Mouse (Mus musculus) intestine, postnatal 0 days (tissue): ENCODE measurements around the gene Pim2. TPM values are rescaled to one million over a fixed set of nuclear protein-coding genes. Genes with fewer than 3 reads are reported as not detected.

Experiments used
- ATAC-seq: fragments of 200-750 bp; cut with Nextera tagmentation; 2 replicates; pipeline ENCODE4 v1.8.0; 2017; ENCODE audit warnings: mild to moderate bottlenecking, moderate TSS enrichment, moderate library complexity
- H3K27ac ChIP-seq: fragments of 300-500 bp; sonication (generic); 2 replicates; pipeline ENCODE4 v1.5.1; 2014; ENCODE audit warnings: mild to moderate bottlenecking, low read depth, low read length, moderate library complexity
- H3K27me3 ChIP-seq: fragments of 300-500 bp; sonication (generic); replicated peaks from 2 replicates; pipeline ENCODE4 v1.6.1; 2014; ENCODE audit warnings: low read length, mixed read lengths; ENCODE audit not compliant: control insufficient read depth, insufficient read depth
- H3K36me3 ChIP-seq: fragments of 300-500 bp; sonication (generic); 2 replicates; pipeline ENCODE4 v1.6.1; 2014; ENCODE audit warnings: mild to moderate bottlenecking, moderate library complexity; ENCODE audit not compliant: control insufficient read depth, insufficient read depth
- H3K4me1 ChIP-seq: fragments of 300-500 bp; sonication (generic); replicated peaks from 2 replicates; pipeline ENCODE4 v1.6.1; 2014; ENCODE audit warnings: antibody characterized with exemption, low read length, mixed read lengths; ENCODE audit not compliant: control insufficient read depth, insufficient read depth
- H3K4me2 ChIP-seq: fragments of 300-500 bp; sonication (generic); replicated peaks from 2 replicates; pipeline ENCODE4 v1.6.1; 2014; ENCODE audit warnings: low read depth, mild to moderate bottlenecking, moderate library complexity
- H3K4me3 ChIP-seq: fragments of 300-500 bp; sonication (generic); 2 replicates; pipeline ENCODE4 v1.5.1; 2014; ENCODE audit warnings: low read depth, low read length
- H3K9ac ChIP-seq: fragments of 300-500 bp; sonication (generic); 2 replicates; pipeline ENCODE4 v1.6.1; 2014; ENCODE audit warnings: mild to moderate bottlenecking, low read depth, low read length
- H3K9me3 ChIP-seq: fragments of 300-500 bp; sonication (generic); 2 replicates; pipeline ENCODE4 v1.6.1; 2016; ENCODE audit warnings: mixed run types; ENCODE audit not compliant: control insufficient read depth
- CTCF ChIP-seq: sonication (generic); IDR thresholded peaks from 2 replicates; pipeline ENCODE4 v1.5.1; 2016; ENCODE audit warnings: low read depth, mild to moderate bottlenecking, control low read depth, antibody characterized with exemption, moderate library complexity
- WGBS: fragments of 180-500 bp; shearing (Covaris S2); extraction: QIAGEN DNeasy Blood & Tissue Kit; methylation state at CpG from one replicate; pipeline ENCODE4 v1.1.7; 2014; 5-methylcytosine and 5-hydroxymethylcytosine counted together
- polyA plus RNA-seq: library from polyadenylated mRNA; unstranded; fragments of >200 nt; fragmentation: Nextera tagmentation; extraction: Ambion mirVana; gene quantifications from 2 replicates; pipeline ENCODE4 v1.2.1, GENCODE M21; 2015

Pim2 gene
- polyA plus RNA-seq, 1 experiment from 2014 or later: 9.2 TPM

DNA sequence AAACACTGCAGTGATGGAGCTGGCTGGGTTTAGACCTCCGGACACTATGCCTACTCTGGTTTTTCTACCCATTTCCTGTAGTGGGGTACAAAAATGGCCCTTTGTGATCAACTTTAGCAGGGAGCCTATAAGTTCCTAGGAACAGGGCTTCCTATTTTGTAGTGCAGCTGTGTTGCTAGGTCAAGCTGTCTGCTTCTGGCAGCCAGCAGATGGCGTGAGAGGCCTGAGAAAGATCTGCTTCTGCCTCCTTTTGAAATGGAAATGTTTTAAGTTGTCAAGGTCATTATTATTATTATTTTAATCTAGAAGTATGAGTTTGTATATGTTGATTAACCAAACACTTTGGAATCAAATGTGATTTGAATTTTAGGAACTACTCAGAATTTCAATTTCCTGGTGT is 23.5 kb upstream of the Pim2 start:
- 30% methylated on average over 2 of the region's 2 CpGs for WGBS
- H3K36me3 ChIP-seq: no peaks in the 10 kb centered on the region
- no peak overlapping the region for H3K4me3 ChIP-seq
- H3K4me2 ChIP-seq: no peak overlapping the region
- H3K9me3 ChIP-seq: no peaks in the 10 kb centered on the region
- no peak overlapping the region for H3K9ac ChIP-seq
- H3K4me1 ChIP-seq: no peaks in the 10 kb centered on the region
- ATAC-seq: no peak
- H3K27me3 ChIP-seq: no peaks in the 10 kb centered on the region
- no peak overlapping the region for H3K27ac ChIP-seq
- TF ChIP-seq CTCF: peak; percentile 68

DNA sequence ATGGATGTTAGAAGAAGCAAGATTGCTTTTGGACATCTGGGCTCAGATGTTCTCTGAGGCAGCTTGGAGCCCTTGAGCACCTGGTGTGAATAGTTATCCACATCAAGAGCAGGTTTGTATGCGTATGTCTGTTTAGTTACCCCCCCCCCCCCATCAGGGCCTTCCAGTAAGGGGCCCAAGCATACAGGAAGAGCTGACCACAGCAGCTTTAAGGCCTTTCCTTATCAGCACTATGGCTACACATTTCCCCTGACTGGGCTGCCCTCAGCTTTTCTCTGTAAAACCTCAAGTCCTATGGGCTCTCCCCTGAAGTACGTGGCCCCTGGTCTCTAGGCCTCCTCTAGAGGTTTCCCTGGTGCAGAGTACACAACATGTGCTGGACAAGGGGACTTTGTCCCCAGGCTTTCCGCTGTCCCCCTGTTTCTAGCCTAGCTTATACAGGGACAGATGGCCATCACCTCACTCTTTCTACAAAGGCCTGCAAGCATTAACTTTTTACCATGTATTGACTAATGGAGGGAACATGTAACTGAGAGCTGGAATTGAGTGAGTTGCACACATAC is 18.8 kb upstream of the Pim2 start:
- ATAC-seq: peak; percentile 33
- Histone ChIP-seq H3K9me3 (no peaks in the 10 kb centered on the region), H3K4me2 (no peak overlapping the region), H3K9ac (no peak overlapping the region), H3K27me3 (no peaks in the 10 kb centered on the region), H3K27ac (no peak overlapping the region), H3K4me1 (no peaks in the 10 kb centered on the region), H3K36me3 (no peaks in the 10 kb centered on the region), H3K4me3 (no peak overlapping the region)
- WGBS: 60% methylated on average over 3 of the region's 3 CpGs
- no peak for TF ChIP-seq CTCF

DNA sequence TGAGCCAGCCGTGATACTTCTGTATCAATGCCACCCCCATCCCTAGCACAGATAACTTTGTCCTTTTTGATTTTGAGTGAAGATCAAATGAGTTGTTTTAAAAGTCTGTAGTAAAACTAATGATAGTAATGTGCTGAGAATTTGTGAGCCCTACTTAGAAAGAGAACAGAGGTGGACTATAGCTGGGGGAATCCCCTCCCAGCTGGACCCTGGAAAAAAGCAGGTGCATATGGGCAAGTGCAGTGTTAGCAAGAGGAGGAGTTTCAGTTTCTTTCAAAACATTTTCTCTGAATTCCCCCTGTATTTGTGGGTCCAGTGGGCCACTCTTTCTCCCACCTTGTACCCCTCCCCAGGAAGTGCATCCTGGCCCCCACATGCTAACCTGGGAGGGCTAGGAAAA is 14.9 kb upstream of the Pim2 start:
- Histone ChIP-seq H3K4me2 (no peak overlapping the region), H3K36me3 (peaks cover 6% of the 10 kb centered on the region; the same call in 1 of the 2 replicates), H3K9ac (no peak overlapping the region), H3K27ac (no peak overlapping the region), H3K9me3 (no peaks in the 10 kb centered on the region), H3K4me1 (no peaks in the 10 kb centered on the region), H3K27me3 (no peaks in the 10 kb centered on the region), H3K4me3 (no peak overlapping the region)
- TF ChIP-seq CTCF: no peak
- ATAC-seq: no peak
- WGBS: 80% methylated on average over 1 of the region's 1 CpGs

DNA sequence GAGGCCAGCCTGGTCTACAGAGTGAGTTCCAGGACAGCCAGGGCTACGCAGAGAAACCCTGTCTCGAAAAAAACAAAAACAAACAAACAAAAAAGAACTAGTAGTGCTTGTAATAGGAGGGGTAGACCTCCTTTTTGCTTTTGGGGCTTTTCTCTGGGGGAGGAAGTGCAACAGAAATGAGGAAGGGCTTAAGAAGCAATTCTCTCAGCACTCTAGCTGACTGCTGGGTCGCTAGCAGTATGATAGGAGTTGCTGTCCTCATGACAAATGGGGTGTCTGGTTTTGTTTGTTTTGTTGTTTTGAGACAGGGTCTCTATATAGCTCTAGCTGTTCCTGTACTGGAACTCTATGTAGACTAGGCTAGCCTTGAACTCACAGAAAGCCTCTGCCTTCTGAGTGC is 13.5 kb upstream of the Pim2 start:
- Histone ChIP-seq H3K4me1 (no peaks in the 10 kb centered on the region), H3K4me2 (no peak overlapping the region), H3K27me3 (no peaks in the 10 kb centered on the region), H3K27ac (no peak overlapping the region), H3K9me3 (no peaks in the 10 kb centered on the region), H3K9ac (no peak overlapping the region), H3K4me3 (no peak overlapping the region), H3K36me3 (peaks cover 6% of the 10 kb centered on the region; the same call in 1 of the 2 replicates)
- WGBS: 78% methylated on average over 3 of the region's 3 CpGs
- no peak for ATAC-seq
- no peak for TF ChIP-seq CTCF

DNA sequence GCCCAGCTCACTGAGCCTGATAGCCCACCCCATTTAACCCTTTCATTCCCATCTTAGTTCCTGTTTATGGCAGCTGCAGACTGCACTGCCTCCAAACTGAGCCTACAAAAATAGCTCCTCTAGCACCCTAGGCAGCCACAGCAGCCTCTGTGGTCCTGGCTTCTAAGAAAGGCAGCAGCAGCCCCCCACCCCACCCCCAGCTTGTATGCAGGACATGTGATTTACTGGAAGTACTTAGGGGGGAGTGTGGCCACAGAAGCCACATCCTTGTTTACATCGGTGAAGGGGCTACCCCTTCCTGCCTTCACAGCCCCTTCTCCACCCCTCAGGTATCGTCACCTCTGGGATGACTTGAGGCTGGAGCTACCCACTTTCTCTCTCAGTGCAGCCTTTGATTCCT is 12.7 kb upstream of the Pim2 start:
- no peak overlapping the region for H3K9ac ChIP-seq
- H3K36me3 ChIP-seq: peaks cover 6% of the 10 kb centered on the region; the same call in 1 of the 2 replicates
- no peaks in the 10 kb centered on the region for H3K27me3 ChIP-seq
- no peak for ATAC-seq
- no peaks in the 10 kb centered on the region for H3K9me3 ChIP-seq
- H3K4me1 ChIP-seq: no peaks in the 10 kb centered on the region
- WGBS: 61% methylated on average over 2 of the region's 2 CpGs
- TF ChIP-seq CTCF: no peak
- no peak overlapping the region for H3K4me2 ChIP-seq
- no peak overlapping the region for H3K27ac ChIP-seq
- H3K4me3 ChIP-seq: no peak overlapping the region

DNA sequence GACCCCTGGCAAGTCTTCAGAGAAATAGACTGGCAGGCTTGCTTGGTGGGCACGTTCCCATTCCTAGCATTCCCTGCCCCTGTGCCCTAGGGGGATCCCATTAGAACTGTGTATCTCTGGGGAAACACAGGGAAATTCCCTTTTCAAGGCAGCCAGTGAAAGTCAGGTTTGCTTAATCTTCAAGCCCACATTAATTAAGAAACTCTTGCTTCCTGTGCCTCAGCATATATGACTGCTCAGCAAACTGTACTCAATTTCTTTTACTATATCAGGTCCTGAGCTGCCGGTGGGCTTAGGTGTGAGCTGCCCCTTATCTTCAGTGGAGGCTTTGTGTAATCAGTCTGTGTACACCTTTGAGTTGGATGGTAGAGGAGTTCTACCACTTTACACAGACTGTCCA is 12.3 kb upstream of the Pim2 start:
- WGBS: 49% methylated on average over 2 of the region's 2 CpGs

DNA sequence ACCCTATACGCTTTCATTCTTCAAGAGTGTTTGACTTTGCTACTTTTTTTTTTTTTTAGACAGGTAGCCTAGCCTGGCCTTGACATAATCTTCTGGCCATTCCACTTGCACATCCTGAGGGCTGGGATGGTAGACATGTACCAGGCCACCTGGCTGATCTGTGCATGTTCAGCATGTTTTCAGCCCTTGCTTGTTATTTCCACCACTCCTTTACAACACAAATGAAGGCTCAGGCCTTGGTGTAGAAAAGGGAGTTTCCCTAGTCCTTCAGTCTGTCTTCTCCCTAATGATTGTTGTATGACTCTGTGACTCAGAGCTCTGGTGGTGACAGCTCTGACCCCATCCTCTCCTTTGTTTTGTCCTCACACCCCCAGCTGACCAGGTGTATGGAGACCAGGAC is 10.9 kb upstream of the Pim2 start:
- Histone ChIP-seq H3K9me3 (no peaks in the 10 kb centered on the region), H3K4me1 (no peaks in the 10 kb centered on the region), H3K27ac (no peak overlapping the region; the same call in 1 of the 2 replicates), H3K27me3 (no peaks in the 10 kb centered on the region), H3K4me3 (no peak overlapping the region), H3K9ac (no peak overlapping the region), H3K36me3 (peaks cover 6% of the 10 kb centered on the region; the same call in 1 of the 2 replicates), H3K4me2 (no peak overlapping the region)
- no peak for TF ChIP-seq CTCF
- no peak for ATAC-seq
- 88% methylated on average over 1 of the region's 1 CpGs for WGBS

More for the DNA sequence above, 12.3 kb upstream of the Pim2 start:
- Histone ChIP-seq H3K4me1 (no peaks in the 10 kb centered on the region), H3K36me3 (peaks cover 6% of the 10 kb centered on the region; the same call in 1 of the 2 replicates), H3K27ac (no peak overlapping the region), H3K27me3 (no peaks in the 10 kb centered on the region), H3K4me2 (no peak overlapping the region), H3K4me3 (no peak overlapping the region), H3K9me3 (no peaks in the 10 kb centered on the region), H3K9ac (no peak overlapping the region)
- TF ChIP-seq CTCF: no peak
- ATAC-seq: no peak
